Mouse (Mus musculus) lung, adult 2 months (tissue): ENCODE results near the gene Rapsn. TPM values are rescaled to one million over a fixed set of nuclear protein-coding genes. Genes with fewer than 3 reads are reported as not detected.

Experiments used
- DNase-seq: peaks from one replicate; pipeline ENCODE4 v3.0.0; 2022
- H3K4me1 ChIP-seq: fragments of 200-500 bp; 2 replicates; pipeline ENCODE4 v1.6.1; 2011; ENCODE audit warnings: low read length; ENCODE audit not compliant: control insufficient read depth, insufficient read depth
- H3K4me3 ChIP-seq: fragments of 200-500 bp; replicated peaks from 2 replicates; pipeline ENCODE3; 2011; ENCODE audit warnings: low read depth, mild to moderate bottlenecking, control low read depth, low read length; ENCODE audit errors: extremely low read depth
- CTCF ChIP-seq: fragments of 200-500 bp; IDR thresholded peaks from 2 replicates; pipeline ENCODE4 v1.5.1; 2011; ENCODE audit warnings: mild to moderate bottlenecking, low read length, control low read depth; ENCODE audit not compliant: insufficient read depth
- POLR2A ChIP-seq: fragments of 200-500 bp; IDR thresholded peaks from 2 replicates; pipeline ENCODE4 v1.6.1; 2011; ENCODE audit warnings: low read depth, mild to moderate bottlenecking, control low read depth, low read length, borderline replicate concordance; ENCODE audit errors: extremely low read depth
- WGBS: fragments of 180-500 bp; shearing (Covaris S2); methylation state at CpG from one replicate; pipeline ENCODE4 v1.1.7; 2018; 5-methylcytosine and 5-hydroxymethylcytosine counted together
- polyA plus RNA-seq: library from polyadenylated mRNA; depleted of rRNA; stranded (reverse); fragments of >200 nt; gene quantifications from 2 replicates; pipeline ENCODE4 v1.2.3, GENCODE M21; 2012

The Rapsn gene
- polyA plus RNA-seq, 1 experiment: 4.7 TPM

DNA sequence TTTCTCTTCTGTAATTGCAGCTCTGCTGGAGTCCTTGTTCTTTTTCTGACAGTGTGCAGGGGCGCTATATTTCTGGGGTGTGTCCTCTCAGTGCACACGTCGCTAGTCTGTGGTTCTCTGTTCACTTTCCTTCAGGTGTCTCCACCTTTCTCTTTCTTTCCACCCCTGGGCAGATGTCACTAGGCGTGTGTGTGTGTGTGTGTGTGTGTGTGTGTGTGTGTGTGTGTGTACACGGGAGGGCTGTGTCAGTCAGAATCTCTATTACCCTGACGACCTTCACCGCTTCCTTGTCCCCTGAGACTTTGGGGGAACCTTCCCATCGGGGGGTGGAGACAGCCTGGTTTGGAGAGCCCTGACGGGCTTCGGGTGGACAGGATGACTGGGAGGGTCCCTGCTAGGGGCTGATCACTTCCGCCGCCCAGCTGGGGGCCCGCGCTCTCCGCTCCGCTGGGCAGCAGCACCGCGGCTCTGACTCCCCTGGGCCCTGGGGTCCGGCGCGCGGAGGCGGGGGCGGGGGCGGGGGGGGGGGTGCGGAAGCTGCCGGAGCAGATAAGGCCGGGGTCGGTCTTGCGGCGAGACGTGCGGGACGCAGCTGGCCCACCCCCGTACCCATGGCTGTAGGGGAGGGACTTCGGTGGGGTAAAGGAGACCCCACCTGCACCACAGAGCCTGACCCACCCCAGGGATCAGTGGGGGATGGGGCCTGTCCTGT is 43.0 kb downstream of the Rapsn start:
- TF ChIP-seq POLR2A: no peak
- TF ChIP-seq CTCF: no peak
- WGBS: 2% methylated on average over 30 of the region's 36 CpGs
- H3K4me1 ChIP-seq: peaks cover 10% of the 10 kb centered on the region
- DNase-seq: no peak
- peak overlapping the region; percentile 36 for H3K4me3 ChIP-seq

DNA sequence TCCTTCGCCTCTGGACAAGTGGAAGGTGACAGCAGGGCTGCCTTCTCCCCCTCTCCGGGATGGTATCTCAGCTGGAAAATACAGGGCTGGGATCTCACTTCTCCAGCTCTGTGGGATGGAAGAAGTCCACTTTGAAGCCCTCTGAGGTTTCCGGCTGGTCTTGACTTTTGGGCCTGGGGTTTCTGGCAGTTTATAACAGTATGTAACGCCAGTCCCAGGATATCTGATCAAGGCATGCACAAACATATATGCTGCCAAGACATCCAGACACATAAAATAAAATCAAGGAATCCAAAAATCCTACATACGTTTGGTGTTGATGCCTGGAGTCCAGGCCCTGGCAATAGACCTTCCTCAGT is 43.6 kb downstream of the Rapsn start:
- no peak for DNase-seq
- Histone ChIP-seq H3K4me3 (peak overlapping the region; percentile 36), H3K4me1 (peaks cover 10% of the 10 kb centered on the region)
- no peak for TF ChIP-seq POLR2A
- TF ChIP-seq CTCF: no peak
- 44% methylated on average over 5 of the region's 5 CpGs for WGBS

DNA sequence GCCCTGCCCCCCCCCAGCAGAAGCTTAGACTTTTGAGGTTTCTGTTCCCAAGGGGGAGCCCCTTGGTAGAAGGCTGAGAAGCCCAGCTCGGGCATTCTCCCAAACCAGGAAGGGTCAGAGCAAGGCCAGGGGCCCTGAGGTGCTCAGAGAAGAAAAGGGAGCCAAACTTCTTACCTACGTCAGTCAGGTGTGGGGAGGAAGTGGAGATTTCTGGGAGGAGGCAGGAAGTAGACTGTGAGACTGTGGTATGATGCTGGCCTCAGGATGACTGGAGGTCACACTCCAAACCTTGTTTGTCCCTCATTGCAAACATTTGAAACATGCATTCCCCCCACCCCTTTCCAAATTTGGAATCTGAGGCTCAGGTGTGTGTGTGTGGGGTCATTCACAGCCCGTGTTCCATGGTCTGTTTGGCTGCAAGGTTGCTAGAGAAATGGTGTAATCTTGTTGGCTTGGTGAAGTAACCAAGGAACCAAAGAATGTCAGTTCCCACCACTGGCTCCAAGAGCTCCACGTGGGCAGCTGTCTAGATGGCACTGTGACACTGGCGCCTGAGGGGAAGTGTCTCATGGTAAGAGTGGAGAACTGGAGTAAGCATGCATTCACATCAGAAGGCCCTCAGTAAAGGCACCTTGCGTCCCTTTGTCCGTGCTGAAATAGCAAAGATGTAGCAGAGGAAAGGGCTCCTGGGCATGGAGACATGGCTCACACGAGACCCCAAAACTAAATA is 45.5 kb downstream of the Rapsn start:
- DNase-seq: no peak
- 69% methylated on average over 8 of the region's 8 CpGs for WGBS
- TF ChIP-seq POLR2A: no peak
- no peak for TF ChIP-seq CTCF
- Histone ChIP-seq H3K4me3 (no peak overlapping the region), H3K4me1 (peaks cover 10% of the 10 kb centered on the region)

DNA sequence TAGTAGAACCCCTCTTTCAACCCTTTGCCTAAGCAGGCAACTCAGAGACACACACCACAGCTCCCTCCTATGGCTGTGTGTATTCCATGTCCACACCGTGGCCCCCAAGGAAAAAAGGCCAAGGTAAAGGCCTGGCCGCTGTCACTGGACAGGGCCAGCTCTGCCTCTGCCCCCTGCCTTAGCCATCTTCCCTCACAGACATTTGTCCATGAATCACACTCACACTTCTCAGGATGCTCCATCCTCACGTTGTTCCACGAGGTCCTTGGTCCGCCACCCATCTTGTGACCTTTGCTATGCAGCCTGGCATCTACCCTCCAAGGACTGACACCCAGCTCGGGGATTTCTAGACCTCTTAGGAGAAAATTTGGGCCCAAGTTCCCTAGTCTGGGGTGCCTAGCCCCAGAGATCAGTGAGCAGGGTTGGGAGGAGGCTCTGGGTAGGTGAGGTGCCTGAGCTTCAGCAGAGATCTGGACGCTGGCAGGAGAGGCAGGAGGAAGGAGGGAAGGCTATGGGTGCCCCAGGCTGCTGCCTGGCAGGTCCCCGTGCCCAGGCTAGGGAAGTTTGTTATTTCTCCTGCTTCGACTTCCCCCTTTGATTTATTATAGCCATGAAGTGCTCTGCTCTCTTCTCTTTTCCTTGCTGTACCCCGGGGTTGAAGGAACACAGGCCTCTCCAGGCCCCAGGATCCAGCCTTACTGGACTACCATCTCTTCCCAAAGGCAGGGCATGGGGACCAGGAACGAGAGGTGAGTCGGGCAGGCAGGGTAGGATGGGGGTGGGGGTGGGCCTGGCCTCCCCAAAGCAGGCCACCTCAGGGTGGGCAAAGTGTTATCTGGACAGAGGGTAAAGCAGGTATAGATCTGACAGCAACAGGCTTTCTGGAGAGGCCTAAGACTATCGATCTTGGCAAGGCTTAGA is 46.6 kb downstream of the Rapsn start, which contains the start of gene Spi1:
TSS of gene Spi1 (plus strand) at position 616 of the 921 bp plus-strand sequence.
- peak within 1 kb of the TSS; percentile 40 for H3K4me3 ChIP-seq

DNA sequence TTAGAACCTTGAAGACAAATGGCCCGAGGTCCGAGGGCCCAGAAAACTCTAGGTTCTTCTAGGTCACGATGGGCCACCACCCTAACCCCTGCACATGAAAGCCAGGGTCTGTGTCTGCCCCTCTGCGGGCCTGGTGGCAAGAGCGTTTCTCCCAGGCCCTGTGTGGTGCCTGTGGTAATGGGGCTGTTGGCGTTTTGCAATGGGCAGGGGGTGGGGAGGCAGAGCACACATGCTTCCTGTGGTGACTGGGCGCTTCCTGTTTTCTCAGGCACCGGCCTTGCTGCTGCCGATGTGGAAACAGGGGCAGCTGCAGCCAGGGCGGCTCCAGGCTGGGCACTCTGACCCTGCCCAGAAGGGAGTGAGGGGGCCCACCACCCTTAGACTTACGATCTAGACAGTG is 47.4 kb downstream of the Rapsn start:
- TF ChIP-seq CTCF (no peak), POLR2A (peak; percentile 49; the same call in 1 of the 2 replicates)

More for the DNA sequence above, 46.6 kb downstream of the Rapsn start, which contains the start of gene Spi1:
- TF ChIP-seq POLR2A (no peak), CTCF (no peak)
- 77% methylated on average over 13 of the region's 13 CpGs for WGBS
- no peak for DNase-seq
- H3K4me1 ChIP-seq: peaks cover 10% of the 10 kb centered on the region

DNA sequence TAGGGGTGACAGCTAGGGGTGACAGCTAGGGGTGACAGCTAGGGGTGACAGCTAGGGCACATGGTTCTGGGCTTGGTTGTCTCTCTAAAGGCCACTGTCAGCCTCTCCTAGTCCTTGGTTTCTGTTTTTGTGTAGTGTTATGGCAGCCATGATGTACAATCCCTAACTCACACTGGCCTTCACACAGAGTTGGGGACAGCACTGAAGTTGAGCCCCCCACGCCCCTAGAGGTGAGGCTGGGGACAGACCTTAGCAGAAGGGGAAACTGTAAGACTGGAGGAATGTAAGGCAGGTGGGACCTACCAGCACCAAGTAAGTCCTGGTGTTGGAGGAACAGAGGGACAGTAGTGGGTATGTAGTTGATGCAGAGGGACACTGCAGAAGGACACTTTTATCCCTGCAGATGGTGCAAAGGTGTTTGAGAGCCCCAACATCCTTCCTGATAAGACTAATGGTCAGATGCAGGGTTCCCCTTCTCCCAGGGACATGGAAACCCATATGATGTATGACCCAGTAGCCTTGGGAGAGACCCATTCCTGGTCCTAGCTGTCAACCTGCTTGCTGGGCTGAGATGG is 48.0 kb downstream of the Rapsn start:
- TF ChIP-seq POLR2A (no peak), CTCF (no peak)
- WGBS: 78% methylated on average over 1 of the region's 1 CpGs
- H3K4me1 ChIP-seq: peaks cover 10% of the 10 kb centered on the region
- peak overlapping the region; percentile 40 for H3K4me3 ChIP-seq
- no peak for DNase-seq

More for the DNA sequence above, 47.4 kb downstream of the Rapsn start:
- DNase-seq: peak; percentile 49
- Histone ChIP-seq H3K4me1 (peaks cover 10% of the 10 kb centered on the region), H3K4me3 (peak overlapping the region; percentile 40)
- WGBS: 37% methylated on average over 11 of the region's 11 CpGs

DNA sequence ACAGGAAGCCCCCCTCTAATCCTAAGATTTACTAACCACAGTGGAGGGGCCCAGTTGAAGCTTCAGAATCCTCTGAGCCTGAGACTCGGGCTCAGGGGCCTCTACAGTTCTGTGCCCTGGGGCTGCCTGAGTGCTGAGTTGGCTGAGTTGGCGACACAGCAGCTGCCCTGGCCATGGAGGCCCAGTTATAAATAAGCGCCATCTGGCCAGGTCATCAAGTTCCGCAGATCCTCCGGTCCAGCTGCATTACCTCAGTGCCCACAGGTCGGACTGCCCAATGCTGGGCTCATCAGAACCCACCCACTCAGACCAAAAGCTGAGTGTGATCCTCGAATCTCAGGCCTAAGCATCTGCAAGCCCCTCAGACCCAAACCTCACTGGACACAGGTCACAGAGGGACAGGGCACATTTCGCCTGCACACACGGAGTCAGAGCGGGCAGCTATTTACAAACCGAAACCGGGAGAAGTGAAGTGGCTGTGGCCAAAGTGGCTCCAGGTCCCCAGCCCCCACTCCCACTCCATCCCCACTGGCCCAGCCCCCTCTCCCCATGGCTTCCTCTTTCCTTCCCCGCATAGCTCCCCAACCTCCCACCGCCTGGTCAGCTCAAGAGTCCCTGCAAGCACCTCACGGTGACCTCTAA is 48.9 kb downstream of the Rapsn start:
- H3K4me3 ChIP-seq: no peak overlapping the region
- DNase-seq: peak; percentile 28
- WGBS: 79% methylated on average over 15 of the region's 15 CpGs

DNA sequence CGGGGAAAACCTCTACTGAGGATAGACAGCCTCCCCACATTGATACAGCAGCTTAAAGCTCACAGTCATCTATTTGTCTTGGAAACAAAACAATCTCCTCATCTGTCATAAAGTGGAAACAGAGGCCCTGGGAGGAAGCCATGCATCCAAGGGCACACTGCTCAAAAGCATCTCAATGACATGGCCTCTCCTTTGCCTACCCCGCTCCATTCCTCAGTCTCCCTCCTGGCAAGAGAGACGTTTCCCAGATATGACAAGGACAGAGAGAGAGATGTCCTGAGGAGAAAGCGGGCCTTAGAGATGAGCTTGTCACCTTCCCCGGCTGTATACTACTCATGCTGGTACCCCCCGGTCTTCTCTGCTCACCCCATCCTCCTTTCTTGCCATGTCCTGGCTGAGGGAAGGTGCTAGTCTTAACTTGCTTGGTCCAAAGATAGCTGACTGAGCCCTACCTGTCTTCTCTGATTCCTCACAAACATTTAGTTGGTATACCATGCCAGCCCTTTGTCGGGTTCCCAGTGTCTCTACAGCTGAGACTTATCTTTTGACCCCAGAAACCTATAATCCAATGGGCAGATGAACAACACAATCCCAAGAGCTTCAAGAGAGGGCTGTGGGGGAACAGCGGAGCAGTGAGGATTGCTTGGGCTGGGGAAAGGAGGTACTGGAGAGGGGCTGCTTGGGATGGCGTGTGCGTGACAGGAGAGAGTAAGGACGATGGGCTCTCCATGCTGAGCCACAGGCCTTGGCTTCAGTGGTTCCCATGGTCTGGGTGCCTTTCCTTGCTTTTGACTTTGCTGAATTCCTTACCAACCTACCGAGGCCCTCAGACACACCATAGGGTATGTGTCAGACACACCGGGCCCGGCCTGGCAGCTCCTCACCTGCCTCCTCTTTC is 50.3 kb downstream of the Rapsn start:
- 88% methylated on average over 14 of the region's 14 CpGs for WGBS
- peaks cover 8% of the 10 kb centered on the region for H3K4me1 ChIP-seq
- TF ChIP-seq POLR2A: no peak
- TF ChIP-seq CTCF: no peak
- DNase-seq: no peak
- no peak overlapping the region for H3K4me3 ChIP-seq

More for the DNA sequence above, 48.9 kb downstream of the Rapsn start:
- H3K4me1 ChIP-seq: peaks cover 8% of the 10 kb centered on the region
- TF ChIP-seq CTCF (no peak), POLR2A (peak; percentile 8; the same call in 1 of the 2 replicates)
